Mouse (Mus musculus) CH12.LX (cell line): Measurements from ENCODE around the gene Hexim2. TPM values are rescaled to one million over a fixed set of nuclear protein-coding genes. Genes with fewer than 3 reads are reported as not detected.

Experiments
- DNase-seq: peaks from one replicate; pipeline ENCODE4 v3.0.0-alpha.2; 2013; ENCODE audit errors: extremely low read depth
- H3K27ac ChIP-seq: 2 replicates; pipeline ENCODE4 v1.5.1; 2012; ENCODE audit warnings: low read depth, mild to moderate bottlenecking, control low read depth, moderate library complexity; ENCODE audit not compliant: insufficient read depth
- H3K27me3 ChIP-seq: replicated peaks from 2 replicates; pipeline ENCODE3; 2012; ENCODE audit warnings: inconsistent platforms
- H3K36me3 ChIP-seq, 2 experiments: replicated peaks in 1 of 2; 2 replicates each; pipeline versions ENCODE3 to v1.6.1; 2012; ENCODE audit warnings: inconsistent platforms in 1 of 2, low read length in 1 of 2, mild to moderate bottlenecking in 1 of 2, mixed read lengths in 1 of 2, moderate library complexity in 1 of 2; ENCODE audit not compliant: control insufficient read depth in 1 of 2, insufficient read depth in 1 of 2
- H3K4me1 ChIP-seq, 2 experiments: 2 replicates each; pipeline ENCODE4 v1.6.1; 2012; ENCODE audit warnings: inconsistent platforms in 1 of 2, moderate library complexity in 1 of 2; ENCODE audit not compliant: insufficient read depth in 2 of 2, control insufficient read depth in 1 of 2
- H3K4me2 ChIP-seq: 2 replicates; pipeline ENCODE4 v1.6.1; 2012; ENCODE audit warnings: low read depth, mild to moderate bottlenecking, control low read depth; ENCODE audit not compliant: poor library complexity, insufficient read depth, severe bottlenecking
- H3K4me3 ChIP-seq, 3 experiments: fragments of 150-350 bp in 1 of 3; sonication (generic) in 1 of 3; replicated peaks in 1 of 3; 2 replicates each; pipeline versions ENCODE3 to v1.5.1; 2011 to 2012; ENCODE audit warnings: low read depth in 2 of 3, low read length in 2 of 3, mild to moderate bottlenecking in 2 of 3, moderate library complexity in 2 of 3, control low read depth in 1 of 3, improper control_type of control experiment in 1 of 3, inconsistent platforms in 1 of 3, mixed read lengths in 1 of 3; ENCODE audit not compliant: poor library complexity in 1 of 3
- H3K79me2 ChIP-seq: replicated peaks from 2 replicates; pipeline ENCODE4 v1.6.1; 2012; ENCODE audit warnings: mild to moderate bottlenecking, moderate library complexity; ENCODE audit not compliant: control insufficient read depth, poor library complexity, insufficient read depth, severe bottlenecking; ENCODE audit errors: extremely low read depth
- H3K9ac ChIP-seq: 2 replicates; pipeline ENCODE4 v1.6.1; 2012; ENCODE audit warnings: low read depth, mild to moderate bottlenecking, control low read depth, moderate library complexity; ENCODE audit not compliant: insufficient read depth
- H3K9me3 ChIP-seq: replicated peaks from 2 replicates; pipeline ENCODE3; 2012; ENCODE audit warnings: low read length, inconsistent platforms, mixed read lengths
- BHLHE40 ChIP-seq: IDR thresholded peaks from 2 replicates; pipeline ENCODE4 v1.6.1; 2011; ENCODE audit warnings: mild to moderate bottlenecking, low read depth, low read length, improper control_type of control experiment
- E2F4 ChIP-seq: IDR thresholded peaks from 2 replicates; pipeline ENCODE4 v1.6.1; 2011; ENCODE audit warnings: low read depth, low read length, improper control_type of control experiment; ENCODE audit not compliant: insufficient replicate concordance
- IRF4 ChIP-seq: IDR thresholded peaks from 2 replicates; pipeline ENCODE4 v1.6.1; 2014; ENCODE audit warnings: low read depth, mild to moderate bottlenecking, inconsistent platforms, low read length, improper control_type of control experiment
- JUND ChIP-seq: conservative IDR thresholded peaks from 2 replicates; pipeline ENCODE4 v1.6.1; 2011; ENCODE audit warnings: low read depth, low read length, improper control_type of control experiment
- MAZ ChIP-seq: IDR thresholded peaks from 2 replicates; pipeline ENCODE4 v1.6.1; 2012; ENCODE audit warnings: low read depth, mild to moderate bottlenecking, inconsistent platforms, low read length, improper control_type of control experiment, moderate library complexity
- MXI1 ChIP-seq: IDR thresholded peaks from 2 replicates; pipeline ENCODE4 v1.6.1; 2011; ENCODE audit warnings: mild to moderate bottlenecking, low read depth, low read length, improper control_type of control experiment
- MYC ChIP-seq: IDR thresholded peaks from 2 replicates; pipeline ENCODE4 v1.6.1; 2011; ENCODE audit warnings: low read depth, mild to moderate bottlenecking, improper control_type of control experiment, low read length
- PAX5 ChIP-seq: IDR thresholded peaks from 2 replicates; pipeline ENCODE4 v1.6.1; 2012; ENCODE audit warnings: low read length, inconsistent platforms, mixed read lengths
- POLR2A ChIP-seq: IDR thresholded peaks from 2 replicates; pipeline ENCODE4 v1.6.1; 2011; ENCODE audit warnings: low read depth, mild to moderate bottlenecking, improper control_type of control experiment, low read length
- TCF12 ChIP-seq: IDR thresholded peaks from 2 replicates; pipeline ENCODE4 v1.6.1; 2014; ENCODE audit warnings: low read depth, mild to moderate bottlenecking, inconsistent platforms, low read length, improper control_type of control experiment
- UBTF ChIP-seq: IDR thresholded peaks from 2 replicates; pipeline ENCODE4 v1.6.1; 2012; ENCODE audit warnings: low read depth, mild to moderate bottlenecking, inconsistent platforms, low read length, improper control_type of control experiment, moderate library complexity
- USF1 ChIP-seq: IDR thresholded peaks from 2 replicates; pipeline ENCODE4 v1.6.1; 2014; ENCODE audit warnings: low read depth, mild to moderate bottlenecking, inconsistent platforms, low read length, improper control_type of control experiment
- ZKSCAN1 ChIP-seq: IDR thresholded peaks from 2 replicates; pipeline ENCODE4 v1.6.1; 2012; ENCODE audit warnings: low read depth, inconsistent platforms, low read length, improper control_type of control experiment, borderline replicate concordance
- ZMIZ1 ChIP-seq: IDR thresholded peaks from 2 replicates; pipeline ENCODE4 v1.6.1; 2012; ENCODE audit warnings: low read depth, mild to moderate bottlenecking, inconsistent platforms, low read length, improper control_type of control experiment
- dilution Hi-C: fragments of 300-500 bp; cut with MboI; formaldehyde crosslinking; loops from 2 replicates; pipeline ENCODE4 v1.14.3; 2020; ENCODE audit warnings: low sequenced_read_pairs; ENCODE audit not compliant: extremely low pct_unique_long_range_greater_than_20kb, extremely low pct_ligation_motif_present
- in situ Hi-C: fragments of 300-500 bp; cut with MboI; formaldehyde crosslinking; loops from 3 replicates; pipeline ENCODE4 v1.14.3; 2019; ENCODE audit warnings: low sequenced_read_pairs, low pct_ligation_motif_present, low pct_unique_long_range_greater_than_20kb, mixed read lengths
- polyA plus RNA-seq: library from polyadenylated mRNA; unstranded; fragments of >175 nt; gene quantifications from 2 replicates; pipeline ENCODE4 v1.2.1, GENCODE M21; 2012; ENCODE audit warnings: low read depth; ENCODE audit not compliant: insufficient read length
- total RNA-seq, 2 experiments: library from RNA; depleted of rRNA; stranded (reverse); fragments of 300-350 nt in 1 of 2; fragments of >200 nt in 1 of 2; gene quantifications; 2 replicates each; pipeline ENCODE4 v1.2.3; 2012 to 2014

The Hexim2 gene
- total and polyA plus RNA-seq, 3 experiments, result 27.0 to 33.3 (median 28.8) TPM

DNA sequence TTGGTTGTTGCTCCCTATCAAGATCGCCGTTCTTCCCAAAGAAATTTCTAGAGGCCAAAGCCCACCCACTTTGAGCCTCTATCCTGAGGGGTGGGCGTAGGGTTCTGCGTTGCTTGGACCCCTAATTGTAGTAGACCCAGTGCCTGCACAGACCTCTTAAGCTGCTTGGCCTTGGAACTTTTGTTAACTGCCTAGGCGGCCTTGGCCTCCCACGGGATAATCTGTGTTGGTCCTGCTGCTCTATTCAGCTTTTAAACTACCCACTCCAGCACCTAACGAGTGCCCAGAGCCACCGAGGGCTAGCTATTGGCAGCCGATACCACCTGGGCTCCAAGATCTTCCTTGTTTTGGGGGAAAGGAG, 19.7 kb upstream of the Hexim2 start:
- H3K9me3 ChIP-seq, result no peaks in the 10 kb centered on the region
- H3K9ac ChIP-seq, result no peak overlapping the region
- H3K4me1 ChIP-seq, result peaks cover 6 to 14% of the 10 kb centered on the region in 2 experiments; a peak in 3 of 4 replicates
- no peak overlapping the region for H3K4me3 ChIP-seq
- dilution Hi-C loops (no loop called here), in situ Hi-C loops (no loop called here)
- peaks cover 14% of the 10 kb centered on the region for H3K79me2 ChIP-seq
- 0 out of 2 replicates have a peak, but pooled peaks have one; percentile 5 for TF ChIP-seq POLR2A
- TF ChIP-seq ZMIZ1, result 0 out of 2 replicates have a peak, but pooled peaks have one; percentile 24
- no peak for TF ChIP-seq IRF4
- TF ChIP-seq USF1, result no peak
- TF ChIP-seq UBTF, result no peak
- no peak for TF ChIP-seq MXI1
- no peak for TF ChIP-seq E2F4
- no peak for TF ChIP-seq MAZ
- no peak for TF ChIP-seq BHLHE40
- no peak for DNase-seq
- H3K27me3 ChIP-seq, result no peaks in the 10 kb centered on the region
- no peak overlapping the region for H3K4me2 ChIP-seq
- H3K27ac ChIP-seq, result no peak overlapping the region
- peaks cover 18 to 56% of the 10 kb centered on the region in 2 experiments for H3K36me3 ChIP-seq

DNA sequence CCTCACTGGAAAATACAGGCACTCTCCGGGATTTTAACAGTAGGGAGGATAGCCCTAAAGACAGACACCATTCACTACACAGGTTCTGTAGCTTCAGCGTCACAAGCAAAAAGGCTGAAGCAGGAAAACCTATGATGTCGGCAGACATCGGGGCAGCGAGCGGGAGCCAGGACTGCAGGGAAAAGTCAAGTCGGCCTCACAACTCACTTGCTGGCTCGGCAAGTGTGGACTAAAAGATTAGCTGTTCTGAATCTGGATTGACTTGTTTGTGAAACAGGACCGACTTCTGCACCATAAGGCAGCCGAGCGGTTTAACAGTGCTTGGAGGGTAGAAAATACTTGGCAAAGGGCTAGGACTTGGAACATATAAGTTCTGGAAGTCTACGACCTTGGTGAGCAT, 19.2 kb upstream of the Hexim2 start:
- H3K4me3 ChIP-seq, result no peak overlapping the region
- no peak overlapping the region for H3K9ac ChIP-seq
- H3K4me1 ChIP-seq, result peaks cover 6 to 16% of the 10 kb centered on the region in 2 experiments; a peak in 3 of 4 replicates
- no peak overlapping the region for H3K27ac ChIP-seq
- peaks cover 18% of the 10 kb centered on the region for H3K79me2 ChIP-seq
- H3K36me3 ChIP-seq, result peaks cover 18 to 55% of the 10 kb centered on the region in 2 experiments
- TF ChIP-seq ZMIZ1 (0 out of 2 replicates have a peak, but pooled peaks have one; percentile 4), E2F4 (no peak), MXI1 (no peak), TCF12 (no peak), PAX5 (no peak), JUND (no peak)
- TF ChIP-seq, all 38 proteins: peak for 1
- Histone ChIP-seq H3K27me3 (no peaks in the 10 kb centered on the region), H3K9me3 (no peaks in the 10 kb centered on the region), H3K4me2 (no peak overlapping the region)
- dilution Hi-C loops, result no loop called here
- in situ Hi-C loops, result no loop called here
- DNase-seq, result no peak

DNA sequence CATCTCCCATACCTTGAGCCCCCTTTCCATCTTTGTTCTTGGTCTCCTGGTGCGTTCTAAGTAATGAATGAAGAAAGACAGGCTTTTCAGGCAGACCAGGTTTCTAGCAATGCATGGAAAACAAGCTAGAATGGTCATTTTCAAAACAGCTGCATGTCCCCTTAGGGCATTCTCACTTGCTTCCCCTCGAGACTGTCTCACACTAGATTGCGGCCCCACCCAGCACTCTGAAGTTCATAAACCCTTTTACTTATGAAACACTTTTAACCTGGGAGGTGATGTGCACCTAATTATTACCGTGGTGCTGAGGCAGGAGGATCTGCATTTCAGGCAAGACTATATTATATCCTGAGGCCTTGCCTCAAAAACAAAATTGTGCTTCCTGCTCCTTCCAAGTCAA, 18.5 kb upstream of the Hexim2 start:
- dilution Hi-C loops, result no loop called here
- Histone ChIP-seq H3K36me3 (peaks cover 15 to 51% of the 10 kb centered on the region in 2 experiments), H3K4me2 (peak overlapping the region; percentile 74), H3K79me2 (peaks cover 22% of the 10 kb centered on the region), H3K4me3 (peak overlapping the region in 1 of 3 experiments; percentile 74), H3K4me1 (peaks cover 6 to 23% of the 10 kb centered on the region in 2 experiments; a peak in 3 of 4 replicates), H3K9ac (peak overlapping the region; percentile 95), H3K27me3 (no peaks in the 10 kb centered on the region), H3K9me3 (no peaks in the 10 kb centered on the region), H3K27ac (no peak overlapping the region)
- TF ChIP-seq MYC (no peak), ZMIZ1 (0 out of 2 replicates have a peak, but pooled peaks have one; percentile 47), ZKSCAN1 (no peak), POLR2A (no peak)
- in situ Hi-C loops, result no loop called here
- DNase-seq, result no peak
